Mouse (Mus musculus): ENCODE results near the gene Gm10153.

DNA sequence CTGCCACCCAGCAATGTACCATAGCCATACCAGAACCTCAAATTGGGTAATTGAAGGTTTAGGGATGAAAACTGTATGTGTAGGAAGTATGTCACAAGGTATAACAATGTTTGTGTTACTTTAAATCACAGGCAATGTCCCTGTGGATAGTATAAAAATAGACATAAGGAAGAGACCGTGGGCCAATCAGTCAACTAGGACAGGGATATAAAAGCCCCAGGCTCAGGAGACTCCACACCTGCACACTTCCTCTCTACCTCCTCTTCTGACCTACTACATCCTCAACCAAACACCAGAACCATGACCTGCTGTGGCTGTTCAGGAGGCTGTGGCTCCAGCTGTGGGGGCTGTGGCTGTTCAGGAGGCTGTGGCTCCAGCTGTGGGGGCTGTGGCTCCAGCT is 21.4 kb upstream of the Gm10153 start, which contains the start of gene Gm7579:
- TF ChIP-seq CTCF (IDR thresholded peaks at IDR 0.05; ENCODE audit: low read depth, low read length) (no peak), POLR2A (IDR thresholded peaks at IDR 0.05; ENCODE audit: insufficient read depth, low read length) (no peak), EP300 (IDR thresholded peaks at IDR 0.05; ENCODE audit: insufficient read depth, low read depth, low read length) (no peak)
